Mouse (Mus musculus): ENCODE results near the gene Il12a. TPM values are rescaled to one million over a fixed set of nuclear protein-coding genes. Genes with fewer than 3 reads are reported as not detected.

Il12a gene
- polyA plus RNA-seq, 1 experiment from 2014 or later, result not detected

GRCm38 (mm10) chr3:68691100-68691778 is 795 bp downstream of the Il12a start:
- WGBS, result 76% methylated on average over 28 of the region's 28 CpGs
- Histone ChIP-seq H3K9ac (no peak overlapping the region), H3K27ac (no peak overlapping the region), H3K9me3 (no peaks in the 10 kb centered on the region), H3K4me1 (replicated peaks) (no peaks in the 10 kb centered on the region), H3K4me2 (replicated peaks) (no peak overlapping the region), H3K36me3 (no peaks in the 10 kb centered on the region), H3K27me3 (replicated peaks) (no peaks in the 10 kb centered on the region), H3K4me3 (replicated peaks) (no peak overlapping the region)
- no peak for ATAC-seq

DNA sequence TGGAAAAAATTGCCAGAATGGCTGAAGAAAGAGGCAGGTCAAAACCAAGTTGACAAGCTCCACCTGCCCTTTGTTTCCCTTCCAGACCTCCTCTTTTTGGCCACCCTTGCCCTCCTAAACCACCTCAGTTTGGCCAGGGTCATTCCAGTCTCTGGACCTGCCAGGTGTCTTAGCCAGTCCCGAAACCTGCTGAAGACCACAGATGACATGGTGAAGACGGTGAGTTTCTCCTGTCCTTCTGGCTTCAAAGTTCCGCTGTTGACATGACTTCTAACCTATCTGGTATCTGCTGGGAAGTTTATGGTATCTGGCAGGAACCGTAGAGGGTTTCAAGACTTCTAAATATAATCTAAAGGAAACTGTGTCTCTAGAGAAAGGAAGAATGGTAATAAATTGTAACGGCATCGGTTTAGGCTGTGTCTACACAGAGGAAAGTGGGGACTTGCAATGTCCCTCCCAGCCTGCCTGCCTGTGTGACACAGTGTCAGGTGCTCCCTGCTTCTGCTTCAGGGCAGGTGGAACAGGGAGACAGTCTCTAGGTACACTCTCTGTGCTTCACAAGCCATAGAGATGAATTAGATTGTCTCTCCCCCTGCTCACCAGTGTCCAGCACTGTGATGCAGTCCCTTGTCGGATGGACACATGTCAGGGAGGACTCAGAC is 1.6 kb downstream of the Il12a start:
- H3K36me3 ChIP-seq, result no peaks in the 10 kb centered on the region
- H3K9ac ChIP-seq, result no peak overlapping the region
- no peak overlapping the region for H3K27ac ChIP-seq
- WGBS, result 54% methylated on average over 7 of the region's 7 CpGs
- H3K27me3 ChIP-seq (replicated peaks), result no peaks in the 10 kb centered on the region
- no peak overlapping the region for H3K4me2 ChIP-seq (replicated peaks)
- no peak for ATAC-seq
- no peaks in the 10 kb centered on the region for H3K4me1 ChIP-seq (replicated peaks)
- no peak overlapping the region for H3K4me3 ChIP-seq (replicated peaks)
- H3K9me3 ChIP-seq, result no peaks in the 10 kb centered on the region

- Histone ChIP-seq H3K27ac (no peak overlapping the region), H3K4me2 (replicated peaks) (no peak overlapping the region), H3K9ac (no peak overlapping the region), H3K36me3 (no peaks in the 10 kb centered on the region), H3K4me1 (replicated peaks) (no peaks in the 10 kb centered on the region), H3K9me3 (no peaks in the 10 kb centered on the region), H3K27me3 (replicated peaks) (no peaks in the 10 kb centered on the region), H3K4me3 (replicated peaks) (no peak overlapping the region)
- ATAC-seq, result no peak
- WGBS, result 72% methylated on average over 11 of the region's 11 CpGs
These were observed 2.3 kb downstream of the Il12a start for GRCm38 (mm10) chr3:68692600-68693225.

DNA sequence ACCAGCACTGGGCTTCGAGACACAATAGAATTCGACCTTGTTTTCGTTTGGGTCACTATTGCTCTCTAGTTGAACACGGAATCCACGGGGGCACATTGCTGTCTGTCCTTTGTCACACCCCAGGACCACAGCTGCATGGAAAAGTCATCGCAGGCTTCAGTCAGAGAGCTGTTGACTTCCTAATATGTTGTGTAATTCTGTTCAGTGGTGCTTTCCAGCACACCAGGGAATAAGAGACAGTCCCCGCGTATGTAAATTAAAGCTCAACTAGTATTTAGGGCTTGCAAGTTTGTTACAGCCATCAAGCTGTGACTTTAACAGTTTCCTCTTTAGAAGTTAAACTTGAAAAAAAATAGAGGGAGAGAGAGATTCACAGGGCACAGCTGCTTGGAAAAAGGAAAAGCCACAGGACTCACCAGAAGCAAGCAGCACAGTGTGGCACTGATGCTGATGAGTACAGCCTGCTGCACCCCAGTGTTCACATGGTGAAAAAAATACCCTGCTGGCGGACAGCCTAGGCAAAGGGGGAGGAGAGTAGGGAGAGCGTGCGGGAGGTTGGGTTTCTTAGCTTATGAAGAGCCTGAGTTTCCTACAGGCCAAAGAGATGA is 3.1 kb downstream of the Il12a start:
- no peak overlapping the region for H3K27ac ChIP-seq
- H3K4me3 ChIP-seq (replicated peaks), result no peak overlapping the region
- H3K27me3 ChIP-seq (replicated peaks), result no peaks in the 10 kb centered on the region
- peak; percentile 56; the same call in 1 of the 2 replicates for ATAC-seq
- WGBS, result 50% methylated on average over 11 of the region's 11 CpGs
- H3K36me3 ChIP-seq, result no peaks in the 10 kb centered on the region
- no peaks in the 10 kb centered on the region for H3K4me1 ChIP-seq (replicated peaks)
- no peak overlapping the region for H3K4me2 ChIP-seq (replicated peaks)
- H3K9me3 ChIP-seq, result no peaks in the 10 kb centered on the region
- H3K9ac ChIP-seq, result no peak overlapping the region

DNA sequence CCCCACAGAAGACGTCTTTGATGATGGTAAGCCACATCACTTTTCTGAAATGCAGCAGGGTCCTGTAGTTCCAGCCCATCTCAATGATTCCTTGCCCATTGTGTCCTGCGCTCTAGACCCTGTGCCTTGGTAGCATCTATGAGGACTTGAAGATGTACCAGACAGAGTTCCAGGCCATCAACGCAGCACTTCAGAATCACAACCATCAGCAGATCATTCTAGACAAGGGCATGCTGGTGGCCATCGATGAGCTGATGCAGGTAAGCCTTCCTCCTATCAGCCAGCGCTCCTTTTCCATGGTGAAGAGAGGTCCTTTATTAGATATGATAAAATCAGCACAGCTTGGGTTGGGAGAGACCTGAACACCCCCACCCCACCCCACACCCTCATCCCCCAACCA is 4.9 kb downstream of the Il12a start:
- no peak for ATAC-seq
- Histone ChIP-seq H3K4me2 (replicated peaks) (no peak overlapping the region), H3K27ac (no peak overlapping the region), H3K4me1 (replicated peaks) (no peaks in the 10 kb centered on the region), H3K9me3 (no peaks in the 10 kb centered on the region), H3K36me3 (no peaks in the 10 kb centered on the region), H3K27me3 (replicated peaks) (no peaks in the 10 kb centered on the region), H3K9ac (no peak overlapping the region), H3K4me3 (replicated peaks) (no peak overlapping the region)
- WGBS, result 89% methylated on average over 5 of the region's 5 CpGs

DNA sequence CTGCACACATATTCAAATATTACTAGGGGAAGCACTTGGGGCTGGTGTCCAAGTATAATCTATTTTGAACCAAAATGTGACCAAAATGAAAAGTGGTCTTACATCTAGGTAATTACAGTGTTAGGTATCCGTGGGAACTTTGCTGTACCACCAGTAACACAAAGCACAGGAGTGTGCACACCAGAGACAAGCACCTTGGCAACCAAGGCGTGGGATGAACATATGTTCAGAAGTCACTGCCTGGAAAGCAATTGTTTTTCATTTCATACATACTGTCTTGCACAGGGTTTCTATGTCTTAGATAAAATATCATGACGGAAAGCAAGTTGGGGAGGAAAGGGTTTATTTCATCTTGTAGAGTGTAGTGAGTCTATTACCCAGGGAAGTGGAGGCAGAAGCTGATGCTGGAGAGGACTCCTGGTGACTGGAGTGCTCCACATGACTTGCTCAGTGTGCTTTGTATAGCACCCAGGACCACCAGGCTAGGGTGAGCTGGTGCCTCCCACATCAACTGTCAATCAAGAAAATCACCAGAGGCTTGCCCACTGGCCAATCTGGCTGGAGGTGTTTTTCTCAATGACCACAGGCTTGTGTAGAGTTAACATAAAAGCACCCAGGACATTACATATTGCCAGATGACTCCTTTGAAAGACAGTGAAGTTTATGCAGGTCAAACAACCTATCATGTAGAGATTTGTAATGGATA is 6.2 kb downstream of the Il12a start:
- H3K9me3 ChIP-seq, result no peaks in the 10 kb centered on the region
- no peak overlapping the region for H3K4me2 ChIP-seq (replicated peaks)
- no peaks in the 10 kb centered on the region for H3K4me1 ChIP-seq (replicated peaks)
- H3K27me3 ChIP-seq (replicated peaks), result no peaks in the 10 kb centered on the region
- no peaks in the 10 kb centered on the region for H3K36me3 ChIP-seq
- WGBS, result 87% methylated on average over 3 of the region's 3 CpGs
- no peak for ATAC-seq
- H3K27ac ChIP-seq, result no peak overlapping the region
- no peak overlapping the region for H3K4me3 ChIP-seq (replicated peaks)
- no peak overlapping the region for H3K9ac ChIP-seq

- no peak overlapping the region for H3K4me2 ChIP-seq (replicated peaks)
These were observed 8.2 kb downstream of the Il12a start for GRCm38 (mm10) chr3:68698601-68699000.

DNA sequence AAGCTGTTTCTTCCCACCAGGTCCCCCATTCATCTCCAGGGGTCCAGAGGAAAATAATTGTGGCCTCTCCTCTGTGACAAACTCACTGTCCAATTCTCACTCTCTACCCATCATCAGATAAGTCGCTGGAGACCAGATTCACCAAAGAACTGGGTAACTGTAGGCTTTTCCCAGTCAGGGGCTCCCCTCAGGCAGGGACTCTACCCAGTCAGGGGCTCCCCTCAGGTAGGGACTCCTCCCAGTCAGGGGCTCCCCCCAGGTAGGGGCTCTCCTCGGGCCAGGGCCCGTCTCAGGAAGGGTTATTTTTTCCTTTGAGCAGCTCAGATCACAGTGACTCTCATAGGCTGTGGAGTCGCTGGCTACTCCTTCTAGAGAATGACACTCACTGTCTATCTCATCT is 9.6 kb downstream of the Il12a start:
- Histone ChIP-seq H3K9me3 (no peaks in the 10 kb centered on the region), H3K27ac (no peak overlapping the region), H3K4me1 (replicated peaks) (no peaks in the 10 kb centered on the region), H3K4me3 (replicated peaks) (no peak overlapping the region), H3K4me2 (replicated peaks) (no peak overlapping the region), H3K9ac (no peak overlapping the region), H3K27me3 (replicated peaks) (no peaks in the 10 kb centered on the region), H3K36me3 (no peaks in the 10 kb centered on the region)
- 80% methylated on average over 4 of the region's 4 CpGs for WGBS
- no peak for ATAC-seq

More at GRCm38 (mm10) chr3:68698601-68699000, 8.2 kb downstream of the Il12a start:
- WGBS, result 87% methylated on average over 3 of the region's 3 CpGs
- Histone ChIP-seq H3K36me3 (no peaks in the 10 kb centered on the region), H3K27me3 (replicated peaks) (no peaks in the 10 kb centered on the region), H3K9ac (no peak overlapping the region), H3K4me3 (replicated peaks) (no peak overlapping the region), H3K9me3 (no peaks in the 10 kb centered on the region), H3K27ac (no peak overlapping the region), H3K4me1 (replicated peaks) (no peaks in the 10 kb centered on the region)
- no peak for ATAC-seq

DNA sequence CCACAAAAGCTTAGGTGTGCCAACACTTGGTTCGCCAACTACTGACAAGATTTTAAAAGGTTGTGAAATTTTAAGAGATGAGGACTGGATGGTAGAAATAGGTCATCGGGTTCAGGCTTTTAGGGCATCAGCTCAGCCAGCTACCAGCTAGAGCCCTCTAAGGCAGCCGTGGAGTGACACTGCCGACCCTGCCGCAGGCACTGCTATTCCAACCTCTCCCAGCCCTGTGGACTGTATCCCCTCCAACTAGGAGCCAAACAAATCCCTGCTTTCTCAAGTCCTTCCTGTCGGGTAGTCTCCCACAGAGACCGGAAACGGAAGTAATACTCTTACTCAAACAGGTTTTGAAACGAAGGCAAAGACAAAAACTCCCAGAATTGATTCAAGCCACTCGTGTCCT is 15.9 kb downstream of the Il12a start:
- Histone ChIP-seq H3K4me1 (replicated peaks) (no peaks in the 10 kb centered on the region), H3K27me3 (replicated peaks) (no peaks in the 10 kb centered on the region), H3K4me2 (replicated peaks) (no peak overlapping the region), H3K27ac (no peak overlapping the region), H3K9ac (no peak overlapping the region), H3K4me3 (replicated peaks) (no peak overlapping the region), H3K36me3 (no peaks in the 10 kb centered on the region), H3K9me3 (no peaks in the 10 kb centered on the region)
- 86% methylated on average over 10 of the region's 10 CpGs for WGBS
- no peak for ATAC-seq

DNA sequence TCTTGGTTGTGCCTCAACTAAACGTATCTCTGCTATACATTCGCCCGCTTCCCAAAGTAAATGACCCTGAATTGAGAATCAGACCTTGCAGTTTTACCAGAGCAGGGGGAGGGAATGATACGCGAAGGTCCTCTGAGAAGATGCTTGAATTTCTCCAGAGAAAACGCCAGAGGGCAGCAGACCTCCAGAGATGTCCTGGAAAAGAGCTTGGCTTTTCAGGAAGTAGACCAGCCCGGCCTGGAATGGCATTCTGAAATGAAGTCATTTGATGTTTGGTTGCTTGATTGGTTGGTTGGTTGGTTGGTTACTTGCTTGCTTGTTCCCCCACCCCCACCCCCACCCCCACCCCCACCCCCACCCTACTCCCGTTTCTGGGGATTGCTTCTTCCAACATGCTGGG is 17.8 kb downstream of the Il12a start:
- Histone ChIP-seq H3K9ac (no peak overlapping the region), H3K36me3 (no peaks in the 10 kb centered on the region), H3K9me3 (no peaks in the 10 kb centered on the region), H3K4me1 (replicated peaks) (no peaks in the 10 kb centered on the region), H3K27ac (no peak overlapping the region), H3K4me3 (replicated peaks) (no peak overlapping the region), H3K4me2 (replicated peaks) (no peak overlapping the region), H3K27me3 (replicated peaks) (no peaks in the 10 kb centered on the region)
- WGBS, result 38% methylated on average over 8 of the region's 8 CpGs
- no peak for ATAC-seq

DNA sequence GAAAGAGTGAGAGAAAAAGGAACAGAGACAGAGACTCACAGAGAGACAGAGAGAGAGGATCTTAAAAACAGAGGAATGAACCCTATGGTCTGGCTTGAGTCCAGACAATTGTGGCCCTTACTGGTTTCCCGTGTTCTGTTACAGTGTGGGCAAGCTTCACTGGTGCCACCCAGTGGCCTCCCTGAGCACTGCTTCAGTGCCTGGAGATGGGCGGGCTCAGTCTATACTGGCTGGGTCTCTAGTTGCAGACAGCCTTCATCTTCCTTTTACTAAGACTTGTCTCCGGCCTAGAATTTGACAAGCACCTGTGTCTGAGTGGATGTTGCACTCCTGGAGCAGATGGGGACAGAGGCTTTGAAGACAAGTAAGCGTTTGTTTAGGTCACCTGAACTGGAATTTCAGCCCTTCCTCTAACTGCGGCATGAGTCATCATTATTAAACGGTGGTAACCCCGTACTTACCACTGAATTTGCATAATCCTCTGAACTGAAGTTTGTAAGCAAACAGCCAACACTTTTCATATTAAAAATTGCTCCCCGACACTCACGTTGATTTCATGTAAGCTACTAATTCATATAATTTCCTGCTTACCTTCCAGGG is 18.9 kb downstream of the Il12a start:
- no peak overlapping the region for H3K9ac ChIP-seq
- no peak overlapping the region for H3K4me3 ChIP-seq (replicated peaks)
- 57% methylated on average over 9 of the region's 9 CpGs for WGBS

DNA sequence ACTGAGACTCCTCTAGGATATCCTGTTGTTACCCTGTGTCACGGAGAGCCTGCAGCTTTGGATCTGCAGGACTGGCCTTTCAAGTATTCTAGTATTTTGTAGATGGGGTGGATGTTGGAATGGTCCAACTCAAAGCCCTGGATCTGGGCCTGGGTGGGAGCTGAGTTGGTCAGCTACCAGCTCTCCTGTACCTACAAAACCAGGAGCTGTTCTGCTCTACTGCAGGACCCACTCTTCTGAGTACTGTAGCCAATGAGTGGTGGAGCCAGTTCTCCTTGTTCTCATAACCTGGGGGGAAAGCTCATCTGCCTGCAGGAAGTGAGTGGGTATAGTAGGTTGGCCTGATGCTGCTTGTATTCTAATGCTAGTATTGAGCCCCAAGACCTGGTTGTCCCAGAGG is 20.0 kb downstream of the Il12a start:
- Histone ChIP-seq H3K4me1 (replicated peaks) (no peaks in the 10 kb centered on the region), H3K27me3 (replicated peaks) (no peaks in the 10 kb centered on the region), H3K9ac (no peak overlapping the region), H3K27ac (no peak overlapping the region), H3K36me3 (no peaks in the 10 kb centered on the region), H3K4me2 (replicated peaks) (no peak overlapping the region), H3K9me3 (no peaks in the 10 kb centered on the region), H3K4me3 (replicated peaks) (no peak overlapping the region)
- 70% methylated on average over 1 of the region's 1 CpGs for WGBS
- no peak for ATAC-seq

More for the DNA sequence above, 18.9 kb downstream of the Il12a start:
- H3K4me1 ChIP-seq (replicated peaks), result no peaks in the 10 kb centered on the region
- H3K9me3 ChIP-seq, result no peaks in the 10 kb centered on the region
- no peaks in the 10 kb centered on the region for H3K27me3 ChIP-seq (replicated peaks)
- no peak overlapping the region for H3K4me2 ChIP-seq (replicated peaks)
- peak; percentile 70 for ATAC-seq
- H3K27ac ChIP-seq, result no peak overlapping the region
- H3K36me3 ChIP-seq, result no peaks in the 10 kb centered on the region

All from intestine, embryonic 15.5 days (tissue).